Mouse (Mus musculus) liver, embryonic 16.5 days (tissue): ENCODE results near the gene Tigd3. TPM values are rescaled to one million over a fixed set of nuclear protein-coding genes. Genes with fewer than 3 reads are reported as not detected.

ENCODE experiments used
- ATAC-seq: fragments of 200-750 bp; cut with Nextera tagmentation; 2 replicates; pipeline ENCODE4 v1.8.0; 2017; ENCODE audit warnings: low read depth, mild to moderate bottlenecking, moderate number of reproducible peaks, moderate library complexity
- H3K27ac ChIP-seq: fragments of 300-500 bp; sonication (generic); 2 replicates; pipeline ENCODE4 v1.5.1; 2014; ENCODE audit warnings: mild to moderate bottlenecking, low read length
- H3K27me3 ChIP-seq: fragments of 300-500 bp; sonication (generic); 2 replicates; pipeline ENCODE4 v1.6.1; 2014; ENCODE audit warnings: low read depth, low read length, mixed read lengths; ENCODE audit not compliant: control insufficient read depth, insufficient read depth
- H3K36me3 ChIP-seq: fragments of 300-500 bp; sonication (generic); 2 replicates; pipeline ENCODE4 v1.6.1; 2014; ENCODE audit warnings: mild to moderate bottlenecking; ENCODE audit not compliant: control insufficient read depth, insufficient read depth
- H3K4me1 ChIP-seq: fragments of 300-500 bp; sonication (generic); 2 replicates; pipeline ENCODE4 v1.6.1; 2014; ENCODE audit warnings: low read depth, low read length, mixed read lengths; ENCODE audit not compliant: control insufficient read depth
- H3K4me2 ChIP-seq: fragments of 300-500 bp; sonication (generic); 2 replicates; pipeline ENCODE4 v1.6.1; 2014; ENCODE audit warnings: low read depth, low read length, mixed read lengths
- H3K4me3 ChIP-seq: fragments of 300-500 bp; sonication (generic); 2 replicates; pipeline ENCODE4 v1.5.1; 2014; ENCODE audit warnings: low read depth, mild to moderate bottlenecking, low read length
- H3K9ac ChIP-seq: fragments of 300-500 bp; sonication (generic); 2 replicates; pipeline ENCODE4 v1.6.1; 2014; ENCODE audit warnings: low read depth, low read length
- H3K9me3 ChIP-seq: fragments of 300-500 bp; sonication (generic); replicated peaks from 2 replicates; pipeline ENCODE4 v1.6.1; 2016; ENCODE audit warnings: low read length; ENCODE audit not compliant: control insufficient read depth
- WGBS: fragments of 180-500 bp; shearing (Covaris S2); extraction: QIAGEN DNeasy Blood & Tissue Kit; methylation state at CpG from one replicate; pipeline ENCODE4 v1.1.7; 2014; ENCODE audit not compliant: insufficient replicate concordance; 5-methylcytosine and 5-hydroxymethylcytosine counted together
- polyA plus RNA-seq: library from polyadenylated mRNA; unstranded; fragments of >200 nt; fragmentation: Nextera tagmentation; extraction: Ambion mirVana; gene quantifications from 2 replicates; pipeline ENCODE4 v1.2.1, GENCODE M21; 2015

Tigd3 gene
- polyA plus RNA-seq, 1 experiment from 2014 or later, result 2.3 TPM

GRCm38 (mm10) chr19:5937095-5937835 lies 43.3 kb upstream of the Tigd3 start:
- H3K27me3 ChIP-seq, result no peaks in the 10 kb centered on the region
- no peak for ATAC-seq
- H3K9ac ChIP-seq, result peak overlapping the region; percentile 8; the same call in 1 of the 2 replicates
- H3K36me3 ChIP-seq, result peaks cover 21% of the 10 kb centered on the region
- no peaks in the 10 kb centered on the region for H3K9me3 ChIP-seq
- H3K27ac ChIP-seq, result peak overlapping the region; percentile 75
- no peak overlapping the region for H3K4me3 ChIP-seq
- peak overlapping the region; percentile 49; the same call in 1 of the 2 replicates for H3K4me2 ChIP-seq
- 70% methylated on average over 21 of the region's 21 CpGs for WGBS
- peaks cover 21% of the 10 kb centered on the region for H3K4me1 ChIP-seq

GRCm38 (mm10) chr19:5935691-5936090 lies 41.7 kb upstream of the Tigd3 start:
- Histone ChIP-seq H3K9me3 (no peaks in the 10 kb centered on the region), H3K4me2 (no peak overlapping the region), H3K36me3 (peaks cover 8% of the 10 kb centered on the region; the same call in 1 of the 2 replicates), H3K9ac (no peak overlapping the region), H3K4me1 (peaks cover 21% of the 10 kb centered on the region), H3K27ac (no peak overlapping the region), H3K4me3 (no peak overlapping the region), H3K27me3 (no peaks in the 10 kb centered on the region)
- WGBS, result 51% methylated on average over 5 of the region's 5 CpGs
- no peak for ATAC-seq

GRCm38 (mm10) chr19:5935266-5935665 lies 41.3 kb upstream of the Tigd3 start:
- H3K27ac ChIP-seq, result no peak overlapping the region
- no peak overlapping the region for H3K9ac ChIP-seq
- H3K27me3 ChIP-seq, result no peaks in the 10 kb centered on the region
- peaks cover 21% of the 10 kb centered on the region for H3K4me1 ChIP-seq
- H3K36me3 ChIP-seq, result peaks cover 4% of the 10 kb centered on the region; the same call in 1 of the 2 replicates
- WGBS, result 47% methylated on average over 3 of the region's 3 CpGs
- no peaks in the 10 kb centered on the region for H3K9me3 ChIP-seq
- no peak overlapping the region for H3K4me3 ChIP-seq
- ATAC-seq, result 0 out of 2 replicates have a peak, but pooled peaks have one; percentile 17
- H3K4me2 ChIP-seq, result no peak overlapping the region

- WGBS, result 45% methylated on average over 14 of the region's 14 CpGs
- H3K4me2 ChIP-seq, result no peak overlapping the region
- no peaks in the 10 kb centered on the region for H3K9me3 ChIP-seq
- peaks cover 9% of the 10 kb centered on the region for H3K4me1 ChIP-seq
- no peaks in the 10 kb centered on the region for H3K36me3 ChIP-seq
- no peak overlapping the region for H3K9ac ChIP-seq
- H3K4me3 ChIP-seq, result no peak overlapping the region
- H3K27ac ChIP-seq, result peak overlapping the region; percentile 24; the same call in 1 of the 2 replicates
- H3K27me3 ChIP-seq, result peaks cover 12% of the 10 kb centered on the region
- peak; percentile 47; the same call in 1 of the 2 replicates for ATAC-seq
These were observed 36.0 kb upstream of the Tigd3 start for GRCm38 (mm10) chr19:5929634-5930596.

GRCm38 (mm10) chr19:5928546-5928945 lies 34.6 kb upstream of the Tigd3 start:
- Histone ChIP-seq H3K9ac (no peak overlapping the region), H3K4me3 (no peak overlapping the region), H3K4me1 (peaks cover 20% of the 10 kb centered on the region), H3K9me3 (no peaks in the 10 kb centered on the region), H3K27ac (no peak overlapping the region), H3K27me3 (peaks cover 13% of the 10 kb centered on the region), H3K36me3 (no peaks in the 10 kb centered on the region), H3K4me2 (no peak overlapping the region)
- 41% methylated on average over 3 of the region's 3 CpGs for WGBS
- ATAC-seq, result no peak

GRCm38 (mm10) chr19:5928104-5928503 lies 34.2 kb upstream of the Tigd3 start:
- Histone ChIP-seq H3K4me3 (no peak overlapping the region), H3K9ac (no peak overlapping the region), H3K9me3 (no peaks in the 10 kb centered on the region), H3K27ac (no peak overlapping the region), H3K4me1 (peaks cover 25% of the 10 kb centered on the region), H3K27me3 (peaks cover 13% of the 10 kb centered on the region), H3K36me3 (no peaks in the 10 kb centered on the region), H3K4me2 (no peak overlapping the region)
- WGBS, result 63% methylated on average over 6 of the region's 6 CpGs
- no peak for ATAC-seq

GRCm38 (mm10) chr19:5927532-5927931 lies 33.6 kb upstream of the Tigd3 start:
- Histone ChIP-seq H3K9ac (no peak overlapping the region), H3K36me3 (no peaks in the 10 kb centered on the region), H3K9me3 (no peaks in the 10 kb centered on the region), H3K27ac (no peak overlapping the region), H3K27me3 (peaks cover 13% of the 10 kb centered on the region), H3K4me3 (no peak overlapping the region), H3K4me2 (no peak overlapping the region), H3K4me1 (peaks cover 30% of the 10 kb centered on the region)
- WGBS, result 68% methylated on average over 8 of the region's 8 CpGs
- ATAC-seq, result no peak

- Histone ChIP-seq H3K4me3 (no peak overlapping the region), H3K4me2 (no peak overlapping the region), H3K27ac (no peak overlapping the region), H3K36me3 (no peaks in the 10 kb centered on the region), H3K9ac (no peak overlapping the region), H3K27me3 (peaks cover 13% of the 10 kb centered on the region), H3K9me3 (no peaks in the 10 kb centered on the region), H3K4me1 (peaks cover 36% of the 10 kb centered on the region)
- ATAC-seq, result no peak
- WGBS, result 66% methylated on average over 11 of the region's 11 CpGs
These were observed 33.1 kb upstream of the Tigd3 start for GRCm38 (mm10) chr19:5927026-5927425.
